Mouse (Mus musculus) layer of hippocampus, adult 9-11 months (tissue): ENCODE measurements at regions not wholly inside any gene's neighbourhood (a gene's known extent, or its start where the extent isn't known, plus 50 kb on each side); places are given as distances from the start of the nearest gene placed in this dataset.
A peak's percentile ranks its signal among the peaks of the same experiment; 100 is the strongest.

Experiments
- DNase-seq: peaks from one replicate; pipeline ENCODE4 v3.0.0; 2022

- DNase-seq: no peak
These were observed 647.5 kb downstream of the Kcnj3 start for GRCm38 (mm10) chr2:56083226-56083625.

GRCm38 (mm10) chr2:56109531-56109930, 673.8 kb downstream of the Kcnj3 start:
- DNase-seq: no peak

- DNase-seq: no peak
These were observed 674.2 kb downstream of the Kcnj3 start for GRCm38 (mm10) chr2:56109975-56110374.

GRCm38 (mm10) chr2:56114469-56114868, 678.7 kb downstream of the Kcnj3 start:
- peak; percentile 28 for DNase-seq

- peak; percentile 30 for DNase-seq
These were observed 683.6 kb downstream of the Kcnj3 start for GRCm38 (mm10) chr2:56119368-56119767.

- DNase-seq: no peak
These were observed 711.4 kb downstream of the Kcnj3 start for GRCm38 (mm10) chr2:56147107-56147615.

- no peak for DNase-seq
These were observed 760.7 kb downstream of the Kcnj3 start for GRCm38 (mm10) chr2:56196449-56196848.

GRCm38 (mm10) chr2:56227476-56227875, 791.7 kb downstream of the Kcnj3 start:
- no peak for DNase-seq

- peak; percentile 73 for DNase-seq
These were observed 797.3 kb downstream of the Kcnj3 start for GRCm38 (mm10) chr2:56233042-56233441.

- DNase-seq: peak; percentile 72
These were observed 821.5 kb downstream of the Kcnj3 start for GRCm38 (mm10) chr2:56257044-56257954.

- DNase-seq: peak; percentile 3
These were observed 818.9 kb downstream of the Nr4a2 start for GRCm38 (mm10) chr2:56304920-56305319.

- DNase-seq: no peak
These were observed 802.1 kb downstream of the Nr4a2 start for GRCm38 (mm10) chr2:56321692-56322091.

- no peak for DNase-seq
These were observed 801.3 kb downstream of the Nr4a2 start for GRCm38 (mm10) chr2:56322508-56322907.

- DNase-seq: no peak
These were observed 787.8 kb downstream of the Nr4a2 start for GRCm38 (mm10) chr2:56335974-56336373.

GRCm38 (mm10) chr2:56364065-56364464, 759.7 kb downstream of the Nr4a2 start:
- no peak for DNase-seq
